Mouse (Mus musculus): Measurements from ENCODE around the gene Klhdc7b. TPM values are rescaled to one million over a fixed set of nuclear protein-coding genes. Genes with fewer than 3 reads are reported as not detected.

Klhdc7b gene
- polyA plus RNA-seq, 2 experiments, result not detected

GRCm38 (mm10) chr15:89398146-89398545, 13.4 kb downstream of the Klhdc7b start:
- no peak overlapping the region for H3K27ac ChIP-seq (replicated peaks; ENCODE audit: low read depth, low read length)
- no peak for DNase-seq (ENCODE audit: low spot score)
- H3K4me2 ChIP-seq (replicated peaks; ENCODE audit: low read depth, low read length, severe bottlenecking), result no peak overlapping the region
- H3K27me3 ChIP-seq (ENCODE audit: control insufficient read depth, insufficient read depth, low read length), result no peaks in the 10 kb centered on the region
- H3K9ac ChIP-seq (ENCODE audit: low read depth, low read length, severe bottlenecking), result no peak overlapping the region
- 74% methylated on average over 2 of the region's 2 CpGs for WGBS
- no peaks in the 10 kb centered on the region for H3K36me3 ChIP-seq (ENCODE audit: control insufficient read depth, insufficient read depth, low read length)
- H3K9me3 ChIP-seq (ENCODE audit: control insufficient read depth, low read length), result no peaks in the 10 kb centered on the region
- H3K4me1 ChIP-seq (ENCODE audit: control insufficient read depth, insufficient read depth, low read length), result no peaks in the 10 kb centered on the region
- H3K4me3 ChIP-seq (replicated peaks; ENCODE audit: low read length), result no peak overlapping the region
- ATAC-seq (ENCODE audit: low FRiP score, low read depth), result no peak
- no peak for TF ChIP-seq POLR2A (IDR thresholded peaks at IDR 0.05; ENCODE audit: borderline replicate concordance, extremely low read depth, insufficient read depth, insufficient read length)

GRCm38 (mm10) chr15:89399716-89400115, 15.0 kb downstream of the Klhdc7b start:
- H3K27me3 ChIP-seq (ENCODE audit: control insufficient read depth, insufficient read depth, low read length), result no peaks in the 10 kb centered on the region
- TF ChIP-seq POLR2A (IDR thresholded peaks at IDR 0.05; ENCODE audit: borderline replicate concordance, extremely low read depth, insufficient read depth, insufficient read length), result no peak
- H3K9me3 ChIP-seq (ENCODE audit: control insufficient read depth, low read length), result no peaks in the 10 kb centered on the region
- ATAC-seq (ENCODE audit: low FRiP score, low read depth), result no peak
- H3K36me3 ChIP-seq (ENCODE audit: control insufficient read depth, insufficient read depth, low read length), result no peaks in the 10 kb centered on the region
- H3K4me2 ChIP-seq (replicated peaks; ENCODE audit: low read depth, low read length, severe bottlenecking), result no peak overlapping the region
- no peak overlapping the region for H3K9ac ChIP-seq (ENCODE audit: low read depth, low read length, severe bottlenecking)
- no peak overlapping the region for H3K27ac ChIP-seq (replicated peaks; ENCODE audit: low read depth, low read length)
- no peak for DNase-seq (ENCODE audit: low spot score)
- H3K4me3 ChIP-seq (replicated peaks; ENCODE audit: low read length), result no peak overlapping the region
- no peaks in the 10 kb centered on the region for H3K4me1 ChIP-seq (ENCODE audit: control insufficient read depth, insufficient read depth, low read length)
- 30% methylated on average over 1 of the region's 1 CpGs for WGBS

- DNase-seq (ENCODE audit: low spot score) (no peak), ATAC-seq (ENCODE audit: low FRiP score, low read depth) (no peak)
- 85% methylated on average over 1 of the region's 1 CpGs for WGBS
- Histone ChIP-seq H3K4me1 (ENCODE audit: control insufficient read depth, insufficient read depth, low read length) (no peaks in the 10 kb centered on the region), H3K4me3 (replicated peaks; ENCODE audit: low read length) (no peak overlapping the region), H3K9me3 (ENCODE audit: control insufficient read depth, low read length) (no peaks in the 10 kb centered on the region), H3K9ac (ENCODE audit: low read depth, low read length, severe bottlenecking) (no peak overlapping the region), H3K4me2 (replicated peaks; ENCODE audit: low read depth, low read length, severe bottlenecking) (no peak overlapping the region), H3K36me3 (ENCODE audit: control insufficient read depth, insufficient read depth, low read length) (no peaks in the 10 kb centered on the region), H3K27ac (replicated peaks; ENCODE audit: low read depth, low read length) (no peak overlapping the region), H3K27me3 (ENCODE audit: control insufficient read depth, insufficient read depth, low read length) (no peaks in the 10 kb centered on the region)
- no peak for TF ChIP-seq POLR2A (IDR thresholded peaks at IDR 0.05; ENCODE audit: borderline replicate concordance, extremely low read depth, insufficient read depth, insufficient read length)
Observed at GRCm38 (mm10) chr15:89402471-89402870, 17.8 kb downstream of the Klhdc7b start.

- DNase-seq (ENCODE audit: low spot score) (no peak), ATAC-seq (ENCODE audit: low FRiP score, low read depth) (no peak)
- H3K4me1 ChIP-seq (ENCODE audit: control insufficient read depth, insufficient read depth, low read length), result no peaks in the 10 kb centered on the region
- WGBS, result 76% methylated on average over 10 of the region's 10 CpGs
- H3K36me3 ChIP-seq (ENCODE audit: control insufficient read depth, insufficient read depth, low read length), result no peaks in the 10 kb centered on the region
- H3K4me3 ChIP-seq (replicated peaks; ENCODE audit: low read length), result no peak overlapping the region
- H3K9me3 ChIP-seq (ENCODE audit: control insufficient read depth, low read length), result no peaks in the 10 kb centered on the region
- no peak overlapping the region for H3K27ac ChIP-seq (replicated peaks; ENCODE audit: low read depth, low read length)
- no peak overlapping the region for H3K4me2 ChIP-seq (replicated peaks; ENCODE audit: low read depth, low read length, severe bottlenecking)
- no peaks in the 10 kb centered on the region for H3K27me3 ChIP-seq (ENCODE audit: control insufficient read depth, insufficient read depth, low read length)
- H3K9ac ChIP-seq (ENCODE audit: low read depth, low read length, severe bottlenecking), result no peak overlapping the region
- TF ChIP-seq POLR2A (IDR thresholded peaks at IDR 0.05; ENCODE audit: borderline replicate concordance, extremely low read depth, insufficient read depth, insufficient read length), result no peak
Observed at GRCm38 (mm10) chr15:89404831-89405623, 20.3 kb downstream of the Klhdc7b start.

GRCm38 (mm10) chr15:89406691-89407090, 22.0 kb downstream of the Klhdc7b start:
- no peak for DNase-seq (ENCODE audit: low spot score)
- Histone ChIP-seq H3K27me3 (ENCODE audit: control insufficient read depth, insufficient read depth, low read length) (no peaks in the 10 kb centered on the region), H3K4me1 (ENCODE audit: control insufficient read depth, insufficient read depth, low read length) (no peaks in the 10 kb centered on the region), H3K9ac (ENCODE audit: low read depth, low read length, severe bottlenecking) (no peak overlapping the region), H3K9me3 (ENCODE audit: control insufficient read depth, low read length) (no peaks in the 10 kb centered on the region), H3K4me2 (replicated peaks; ENCODE audit: low read depth, low read length, severe bottlenecking) (no peak overlapping the region), H3K4me3 (replicated peaks; ENCODE audit: low read length) (no peak overlapping the region), H3K36me3 (ENCODE audit: control insufficient read depth, insufficient read depth, low read length) (no peaks in the 10 kb centered on the region), H3K27ac (replicated peaks; ENCODE audit: low read depth, low read length) (no peak overlapping the region)
- TF ChIP-seq POLR2A (IDR thresholded peaks at IDR 0.05; ENCODE audit: borderline replicate concordance, extremely low read depth, insufficient read depth, insufficient read length), result no peak
- no peak for ATAC-seq (ENCODE audit: low FRiP score, low read depth)

Data from limb, embryonic 14.5 days (tissue).